Mouse (Mus musculus): ENCODE data around the gene Mat2a. TPM values are rescaled to one million over a fixed set of nuclear protein-coding genes. Genes with fewer than 3 reads are reported as not detected.
"Not testable (repeated sequence)": the region's sequence is repeated elsewhere in the genome, so short reads cannot be mapped to it uniquely, and the experiment has no call there.

Mat2a gene
- polyA plus RNA-seq, 1 experiment: 187 TPM

DNA sequence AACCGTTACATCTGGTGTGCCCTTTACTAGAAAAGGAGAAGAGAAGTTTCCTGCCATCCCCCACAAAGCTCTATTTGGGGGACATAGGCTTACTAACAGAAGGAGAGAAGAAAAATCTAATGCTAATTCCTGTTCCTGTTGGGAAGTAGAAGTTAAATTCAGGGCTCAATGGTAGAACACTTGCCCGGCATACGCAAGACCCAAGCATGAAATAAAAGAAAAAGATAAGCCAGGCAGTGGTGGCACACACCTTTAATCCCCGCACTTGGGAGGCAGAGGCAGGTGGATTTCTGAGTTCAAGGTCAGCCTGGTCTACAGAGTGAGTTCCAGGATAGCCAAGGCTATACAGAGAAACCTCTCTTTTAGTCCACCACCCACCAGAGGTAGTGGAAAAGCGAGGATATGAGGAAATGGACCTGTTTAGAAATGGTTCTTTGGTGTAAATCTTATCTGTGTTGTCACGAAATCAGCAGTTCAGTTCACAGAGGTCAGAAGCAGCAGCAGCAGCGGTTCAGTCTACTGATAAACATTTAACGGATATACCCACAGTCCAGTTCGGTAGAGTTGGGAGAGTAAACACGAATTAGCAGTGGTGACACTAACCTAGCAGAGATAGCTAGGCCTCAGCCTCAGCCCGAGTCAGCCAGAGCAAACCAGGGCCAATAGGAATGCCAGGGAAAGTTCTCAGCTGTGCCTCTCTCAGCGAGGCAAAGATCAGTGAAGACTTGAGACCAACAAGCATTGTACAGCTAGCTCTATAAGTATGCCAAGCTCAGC is 40.5 kb upstream of the Mat2a start:
- TF ChIP-seq POLR2A (IDR thresholded peaks at IDR 0.05; ENCODE audit: borderline replicate concordance, insufficient read depth, low read length): no peak
- no peak for TF ChIP-seq CTCF (IDR thresholded peaks at IDR 0.05; ENCODE audit: borderline replicate concordance, insufficient read depth, low read depth, low read length)
- H3K4me3 ChIP-seq (replicated peaks; ENCODE audit: insufficient read depth, low read depth, low read length): no peak overlapping the region
- no peaks in the 10 kb centered on the region for H3K4me1 ChIP-seq (ENCODE audit: control insufficient read depth, insufficient read depth, low read length)
- no peaks in the 10 kb centered on the region for H3K27me3 ChIP-seq (ENCODE audit: control insufficient read depth, insufficient read depth, low read length)
- DNase-seq: no peak
- no peak overlapping the region for H3K27ac ChIP-seq (ENCODE audit: insufficient read depth, low read length)
- 84% methylated on average over 12 of the region's 12 CpGs for WGBS

DNA sequence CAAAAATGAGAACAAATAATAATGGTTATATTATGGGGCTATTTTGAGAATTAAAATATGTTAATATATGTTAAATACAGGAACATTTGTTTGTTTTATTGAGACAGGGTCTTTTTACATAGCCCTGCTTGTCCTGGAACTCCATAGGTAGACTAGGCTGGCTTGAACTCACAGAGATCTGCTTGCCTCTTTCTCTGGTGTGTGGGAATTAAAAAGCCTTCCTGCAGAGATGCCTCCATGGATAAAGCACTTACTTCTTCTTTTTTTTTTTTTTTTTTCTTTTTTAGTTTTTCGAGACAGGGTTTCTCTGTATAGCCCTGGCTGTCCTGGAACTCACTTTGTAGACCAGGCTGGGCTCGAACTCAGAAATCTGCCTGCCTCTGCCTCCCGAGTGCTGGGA is 39.3 kb upstream of the Mat2a start:
- H3K27me3 ChIP-seq (ENCODE audit: control insufficient read depth, insufficient read depth, low read length); H3K4me1 ChIP-seq (ENCODE audit: control insufficient read depth, insufficient read depth, low read length); H3K4me3 ChIP-seq (replicated peaks; ENCODE audit: insufficient read depth, low read depth, low read length); H3K27ac ChIP-seq (ENCODE audit: insufficient read depth, low read length); DNase-seq: not testable (repeated sequence)
- WGBS: 82% methylated on average over 3 of the region's 3 CpGs

DNA sequence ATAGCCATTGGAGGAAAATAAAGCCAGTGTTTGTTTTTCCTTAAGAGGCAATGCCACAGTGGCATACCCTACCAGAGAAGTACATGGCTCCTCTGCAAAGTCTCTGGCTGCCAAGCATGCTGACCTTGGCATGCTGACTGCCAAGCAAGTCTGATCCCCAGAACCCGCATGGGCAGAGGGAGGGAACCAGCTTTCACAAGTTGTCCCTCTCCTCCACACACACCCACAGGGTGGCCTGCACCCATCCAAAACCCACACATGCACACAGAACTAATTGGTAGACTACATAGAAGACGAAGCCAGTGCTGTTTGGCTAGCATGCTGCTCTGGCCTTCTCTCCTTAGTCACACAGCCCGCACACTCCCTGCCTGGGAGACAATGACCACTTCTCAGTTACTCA is 38.3 kb upstream of the Mat2a start:
- Histone ChIP-seq H3K4me1 (ENCODE audit: control insufficient read depth, insufficient read depth, low read length) (no peaks in the 10 kb centered on the region), H3K27me3 (ENCODE audit: control insufficient read depth, insufficient read depth, low read length) (no peaks in the 10 kb centered on the region), H3K27ac (ENCODE audit: insufficient read depth, low read length) (no peak overlapping the region), H3K4me3 (replicated peaks; ENCODE audit: insufficient read depth, low read depth, low read length) (no peak overlapping the region)
- TF ChIP-seq POLR2A (IDR thresholded peaks at IDR 0.05; ENCODE audit: borderline replicate concordance, insufficient read depth, low read length) (no peak), CTCF (IDR thresholded peaks at IDR 0.05; ENCODE audit: borderline replicate concordance, insufficient read depth, low read depth, low read length) (no peak)
- no peak for DNase-seq
- WGBS: 49% methylated on average over 3 of the region's 3 CpGs

DNA sequence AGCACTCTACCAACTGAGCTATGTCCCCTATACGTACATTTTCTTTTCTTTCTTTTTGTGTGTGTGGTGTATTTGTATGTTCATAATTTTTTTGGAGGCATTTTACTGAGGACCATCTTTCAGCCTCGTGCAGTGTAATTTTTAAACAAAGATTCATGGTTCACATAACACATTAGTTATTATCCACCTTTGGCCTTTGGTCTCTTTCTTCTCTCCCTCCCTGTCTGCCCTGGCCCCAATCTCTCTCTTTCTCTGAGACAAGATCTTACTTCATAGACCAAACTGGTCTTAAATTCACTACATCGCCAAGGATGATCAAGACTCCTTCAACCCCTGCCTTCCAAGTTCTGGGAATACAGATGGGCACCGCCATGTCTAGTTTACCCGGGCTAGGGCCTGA is 37.5 kb upstream of the Mat2a start:
- no peak overlapping the region for H3K27ac ChIP-seq (ENCODE audit: insufficient read depth, low read length)
- H3K27me3 ChIP-seq (ENCODE audit: control insufficient read depth, insufficient read depth, low read length): no peaks in the 10 kb centered on the region
- no peak overlapping the region for H3K4me3 ChIP-seq (replicated peaks; ENCODE audit: insufficient read depth, low read depth, low read length)
- WGBS: 90% methylated on average over 5 of the region's 5 CpGs
- TF ChIP-seq POLR2A (IDR thresholded peaks at IDR 0.05; ENCODE audit: borderline replicate concordance, insufficient read depth, low read length) (no peak), CTCF (IDR thresholded peaks at IDR 0.05; ENCODE audit: borderline replicate concordance, insufficient read depth, low read depth, low read length) (no peak)
- H3K4me1 ChIP-seq (ENCODE audit: control insufficient read depth, insufficient read depth, low read length): no peaks in the 10 kb centered on the region
- no peak for DNase-seq

DNA sequence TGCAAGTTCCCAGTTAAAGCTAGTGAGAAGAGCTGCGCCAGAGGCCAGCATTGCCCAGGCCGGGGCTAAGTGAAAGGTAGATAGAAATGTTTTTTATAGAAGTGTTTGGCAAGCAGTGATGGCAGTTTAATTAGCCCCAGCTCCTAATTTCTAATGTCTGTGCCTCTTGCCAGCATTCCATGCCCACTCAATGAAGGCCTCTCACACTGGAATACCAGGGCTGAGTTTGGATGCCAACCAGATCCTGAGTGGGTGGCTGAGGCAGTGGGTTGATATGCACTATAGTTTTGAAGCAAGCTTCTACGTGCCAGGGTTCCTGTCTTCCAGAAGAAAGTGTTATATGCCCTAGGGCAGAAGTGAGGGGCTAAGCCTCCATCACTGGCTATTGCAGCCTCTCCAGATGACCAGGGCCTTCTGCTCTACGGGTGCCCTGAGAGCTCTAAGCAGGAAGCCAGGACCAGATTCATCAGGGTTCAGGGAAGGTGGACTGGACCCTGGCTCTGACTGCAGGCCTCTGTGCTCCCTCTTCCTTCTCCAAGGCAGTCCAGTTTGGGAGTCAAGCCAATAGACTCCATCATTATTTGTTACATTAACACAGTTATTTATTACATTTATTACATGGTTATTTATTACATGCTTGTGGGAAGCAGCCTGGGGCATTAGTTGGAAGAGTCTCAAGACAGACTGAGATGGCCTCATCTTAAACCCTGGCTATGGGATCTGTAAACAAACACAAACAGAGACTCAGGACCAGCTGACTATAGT is 36.0 kb upstream of the Mat2a start:
- Histone ChIP-seq H3K27me3 (ENCODE audit: control insufficient read depth, insufficient read depth, low read length) (no peaks in the 10 kb centered on the region), H3K27ac (ENCODE audit: insufficient read depth, low read length) (no peak overlapping the region), H3K4me3 (replicated peaks; ENCODE audit: insufficient read depth, low read depth, low read length) (no peak overlapping the region), H3K4me1 (ENCODE audit: control insufficient read depth, insufficient read depth, low read length) (no peaks in the 10 kb centered on the region)
- WGBS: 67% methylated on average over 4 of the region's 4 CpGs
- no peak for DNase-seq
- TF ChIP-seq CTCF (IDR thresholded peaks at IDR 0.05; ENCODE audit: borderline replicate concordance, insufficient read depth, low read depth, low read length) (no peak), POLR2A (IDR thresholded peaks at IDR 0.05; ENCODE audit: borderline replicate concordance, insufficient read depth, low read length) (no peak)

DNA sequence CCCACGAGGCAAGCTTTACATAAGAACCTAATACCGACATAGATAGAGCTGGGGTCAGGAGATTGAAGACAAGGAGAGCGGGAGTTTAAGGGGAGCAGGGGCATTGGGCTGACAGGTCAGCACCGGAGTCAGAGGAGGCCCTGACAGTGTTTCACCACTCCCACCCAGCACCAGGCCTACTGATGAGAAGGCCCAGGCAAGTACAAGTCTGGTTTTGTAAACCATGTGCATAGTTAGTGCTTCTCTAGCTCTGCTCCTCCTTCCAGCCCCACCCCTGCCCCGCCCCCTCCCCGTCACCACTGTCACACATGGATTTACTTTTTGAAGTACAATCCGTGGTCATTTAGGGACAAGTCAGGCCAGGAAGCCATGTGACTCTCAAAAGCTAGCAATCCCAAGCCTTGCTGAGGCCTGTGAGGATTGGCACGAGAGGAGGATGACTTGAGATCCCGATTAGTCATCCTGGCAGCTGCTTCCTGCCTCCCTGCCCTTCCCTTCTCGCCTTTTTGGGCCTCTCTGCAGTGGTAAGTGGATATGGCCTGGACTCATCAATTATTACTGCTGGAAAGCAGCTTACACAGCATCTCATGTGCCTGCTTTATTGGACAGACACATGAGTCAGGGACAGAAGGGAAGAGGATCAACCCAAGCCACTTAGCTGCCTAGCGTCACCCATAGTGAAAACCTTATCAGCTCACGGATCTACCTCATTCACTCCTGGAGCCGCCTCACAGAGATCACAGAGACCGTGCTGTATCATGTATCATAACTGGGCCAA is 34.1 kb upstream of the Mat2a start:
- Histone ChIP-seq H3K4me3 (replicated peaks; ENCODE audit: insufficient read depth, low read depth, low read length) (no peak overlapping the region), H3K27ac (ENCODE audit: insufficient read depth, low read length) (no peak overlapping the region), H3K27me3 (ENCODE audit: control insufficient read depth, insufficient read depth, low read length) (no peaks in the 10 kb centered on the region), H3K4me1 (ENCODE audit: control insufficient read depth, insufficient read depth, low read length) (no peaks in the 10 kb centered on the region)
- WGBS: 62% methylated on average over 14 of the region's 14 CpGs
- no peak for TF ChIP-seq CTCF (IDR thresholded peaks at IDR 0.05; ENCODE audit: borderline replicate concordance, insufficient read depth, low read depth, low read length)
- no peak for TF ChIP-seq POLR2A (IDR thresholded peaks at IDR 0.05; ENCODE audit: borderline replicate concordance, insufficient read depth, low read length)
- no peak for DNase-seq

DNA sequence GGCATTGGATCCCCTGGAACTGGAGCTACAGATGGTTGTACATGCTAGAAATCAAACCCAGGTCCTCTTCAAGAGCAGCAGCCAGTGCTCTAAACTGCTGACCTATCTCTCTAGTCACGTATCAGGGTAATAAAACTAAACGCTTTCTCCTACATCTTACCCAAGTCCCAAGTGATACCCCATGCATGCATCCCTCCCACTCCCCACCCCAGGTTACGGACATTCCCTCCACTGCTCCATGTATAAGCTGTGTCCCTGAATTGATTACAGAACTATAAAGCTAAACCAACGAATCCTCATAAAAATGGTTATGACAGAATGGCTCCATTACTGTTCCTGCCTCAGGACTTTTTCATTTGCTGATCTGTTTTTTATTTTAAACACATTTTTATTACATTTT is 26.8 kb upstream of the Mat2a start:
- DNase-seq: no peak
- Histone ChIP-seq H3K27ac (ENCODE audit: insufficient read depth, low read length) (no peak overlapping the region), H3K27me3 (ENCODE audit: control insufficient read depth, insufficient read depth, low read length) (no peaks in the 10 kb centered on the region; the same call in 1 of the 2 replicates), H3K4me3 (replicated peaks; ENCODE audit: insufficient read depth, low read depth, low read length) (no peak overlapping the region), H3K4me1 (ENCODE audit: control insufficient read depth, insufficient read depth, low read length) (no peaks in the 10 kb centered on the region)
- no peak for TF ChIP-seq POLR2A (IDR thresholded peaks at IDR 0.05; ENCODE audit: borderline replicate concordance, insufficient read depth, low read length)
- no peak for TF ChIP-seq CTCF (IDR thresholded peaks at IDR 0.05; ENCODE audit: borderline replicate concordance, insufficient read depth, low read depth, low read length)
- WGBS: 91% methylated on average over 4 of the region's 4 CpGs
